Mouse (Mus musculus) CH12.LX (cell line): ENCODE results near the gene Ret. TPM values are rescaled to one million over a fixed set of nuclear protein-coding genes. Genes with fewer than 3 reads are reported as not detected.

Experiments
- DNase-seq: peaks from one replicate; pipeline ENCODE4 v3.0.0-alpha.2; 2013; ENCODE audit errors: extremely low read depth
- H3K27ac ChIP-seq: 2 replicates; pipeline ENCODE4 v1.5.1; 2012; ENCODE audit warnings: low read depth, mild to moderate bottlenecking, control low read depth, moderate library complexity; ENCODE audit not compliant: insufficient read depth
- H3K27me3 ChIP-seq: replicated peaks from 2 replicates; pipeline ENCODE3; 2012; ENCODE audit warnings: inconsistent platforms
- H3K36me3 ChIP-seq, 2 experiments: replicated peaks in 1 of 2; 2 replicates each; pipeline versions ENCODE3 to v1.6.1; 2012; ENCODE audit warnings: inconsistent platforms in 1 of 2, low read length in 1 of 2, mild to moderate bottlenecking in 1 of 2, mixed read lengths in 1 of 2, moderate library complexity in 1 of 2; ENCODE audit not compliant: control insufficient read depth in 1 of 2, insufficient read depth in 1 of 2
- H3K4me1 ChIP-seq, 2 experiments: 2 replicates each; pipeline ENCODE4 v1.6.1; 2012; ENCODE audit warnings: inconsistent platforms in 1 of 2, moderate library complexity in 1 of 2; ENCODE audit not compliant: insufficient read depth in 2 of 2, control insufficient read depth in 1 of 2
- H3K4me2 ChIP-seq: 2 replicates; pipeline ENCODE4 v1.6.1; 2012; ENCODE audit warnings: low read depth, mild to moderate bottlenecking, control low read depth; ENCODE audit not compliant: poor library complexity, insufficient read depth, severe bottlenecking
- H3K4me3 ChIP-seq, 3 experiments: fragments of 150-350 bp in 1 of 3; sonication (generic) in 1 of 3; replicated peaks in 1 of 3; 2 replicates each; pipeline versions ENCODE3 to v1.5.1; 2011 to 2012; ENCODE audit warnings: low read depth in 2 of 3, low read length in 2 of 3, mild to moderate bottlenecking in 2 of 3, moderate library complexity in 2 of 3, control low read depth in 1 of 3, improper control_type of control experiment in 1 of 3, inconsistent platforms in 1 of 3, mixed read lengths in 1 of 3; ENCODE audit not compliant: poor library complexity in 1 of 3
- H3K79me2 ChIP-seq: replicated peaks from 2 replicates; pipeline ENCODE4 v1.6.1; 2012; ENCODE audit warnings: mild to moderate bottlenecking, moderate library complexity; ENCODE audit not compliant: control insufficient read depth, poor library complexity, insufficient read depth, severe bottlenecking; ENCODE audit errors: extremely low read depth
- H3K9ac ChIP-seq: 2 replicates; pipeline ENCODE4 v1.6.1; 2012; ENCODE audit warnings: low read depth, mild to moderate bottlenecking, control low read depth, moderate library complexity; ENCODE audit not compliant: insufficient read depth
- H3K9me3 ChIP-seq: replicated peaks from 2 replicates; pipeline ENCODE3; 2012; ENCODE audit warnings: low read length, inconsistent platforms, mixed read lengths
- CHD1 ChIP-seq: IDR thresholded peaks from 2 replicates; pipeline ENCODE4 v1.6.1; 2012; ENCODE audit warnings: low read depth, low read length, improper control_type of control experiment, inconsistent platforms
- EP300 ChIP-seq: IDR thresholded peaks from 2 replicates; pipeline ENCODE4 v1.6.1; 2011; ENCODE audit warnings: low read length, improper control_type of control experiment
- GABPA ChIP-seq: IDR thresholded peaks from 2 replicates; pipeline ENCODE4 v1.6.1; 2012; ENCODE audit warnings: low read depth, low read length, improper control_type of control experiment, inconsistent platforms; ENCODE audit not compliant: insufficient replicate concordance
- IRF4 ChIP-seq: IDR thresholded peaks from 2 replicates; pipeline ENCODE4 v1.6.1; 2014; ENCODE audit warnings: low read depth, mild to moderate bottlenecking, inconsistent platforms, low read length, improper control_type of control experiment
- KAT2A ChIP-seq: IDR thresholded peaks from 2 replicates; pipeline ENCODE4 v1.6.1; 2012; ENCODE audit warnings: low read length, improper control_type of control experiment, inconsistent platforms; ENCODE audit not compliant: insufficient replicate concordance
- NELFE ChIP-seq: IDR thresholded peaks from 2 replicates; pipeline ENCODE4 v1.6.1; 2011; ENCODE audit warnings: low read depth, low read length, improper control_type of control experiment
- PAX5 ChIP-seq: IDR thresholded peaks from 2 replicates; pipeline ENCODE4 v1.6.1; 2012; ENCODE audit warnings: low read length, inconsistent platforms, mixed read lengths
- SMC3 ChIP-seq: IDR thresholded peaks from 2 replicates; pipeline ENCODE4 v1.6.1; 2011; ENCODE audit warnings: low read depth, low read length, improper control_type of control experiment
- TCF12 ChIP-seq: IDR thresholded peaks from 2 replicates; pipeline ENCODE4 v1.6.1; 2014; ENCODE audit warnings: low read depth, mild to moderate bottlenecking, inconsistent platforms, low read length, improper control_type of control experiment
- UBTF ChIP-seq: IDR thresholded peaks from 2 replicates; pipeline ENCODE4 v1.6.1; 2012; ENCODE audit warnings: low read depth, mild to moderate bottlenecking, inconsistent platforms, low read length, improper control_type of control experiment, moderate library complexity
- ZC3H11A ChIP-seq: IDR thresholded peaks from 2 replicates; pipeline ENCODE4 v1.6.1; 2012; ENCODE audit warnings: low read depth, mild to moderate bottlenecking, inconsistent platforms, low read length, improper control_type of control experiment
- ZKSCAN1 ChIP-seq: IDR thresholded peaks from 2 replicates; pipeline ENCODE4 v1.6.1; 2012; ENCODE audit warnings: low read depth, inconsistent platforms, low read length, improper control_type of control experiment, borderline replicate concordance
- ZMIZ1 ChIP-seq: IDR thresholded peaks from 2 replicates; pipeline ENCODE4 v1.6.1; 2012; ENCODE audit warnings: low read depth, mild to moderate bottlenecking, inconsistent platforms, low read length, improper control_type of control experiment
- ZNF384 ChIP-seq: IDR thresholded peaks from 2 replicates; pipeline ENCODE4 v1.6.1; 2012; ENCODE audit warnings: low read depth, low read length, improper control_type of control experiment, inconsistent platforms
- dilution Hi-C: fragments of 300-500 bp; cut with MboI; formaldehyde crosslinking; loops from 2 replicates; pipeline ENCODE4 v1.14.3; 2020; ENCODE audit warnings: low sequenced_read_pairs; ENCODE audit not compliant: extremely low pct_unique_long_range_greater_than_20kb, extremely low pct_ligation_motif_present
- in situ Hi-C: fragments of 300-500 bp; cut with MboI; formaldehyde crosslinking; loops from 3 replicates; pipeline ENCODE4 v1.14.3; 2019; ENCODE audit warnings: low sequenced_read_pairs, low pct_ligation_motif_present, low pct_unique_long_range_greater_than_20kb, mixed read lengths
- polyA plus RNA-seq: library from polyadenylated mRNA; unstranded; fragments of >175 nt; gene quantifications from 2 replicates; pipeline ENCODE4 v1.2.1, GENCODE M21; 2012; ENCODE audit warnings: low read depth; ENCODE audit not compliant: insufficient read length
- total RNA-seq, 2 experiments: library from RNA; depleted of rRNA; stranded (reverse); fragments of 300-350 nt in 1 of 2; fragments of >200 nt in 1 of 2; gene quantifications; 2 replicates each; pipeline ENCODE4 v1.2.3; 2012 to 2014

The Ret gene
- total and polyA plus RNA-seq, 3 experiments: not detected

GRCm38 (mm10) chr6:118222471-118222870 is 25.0 kb upstream of the Ret start:
- Histone ChIP-seq H3K4me1 (no peaks in the 10 kb centered on the region), H3K9ac (no peak overlapping the region), H3K27ac (no peak overlapping the region), H3K36me3 (no peaks in the 10 kb centered on the region), H3K4me2 (no peak overlapping the region), H3K4me3 (no peak overlapping the region), H3K9me3 (no peaks in the 10 kb centered on the region), H3K79me2 (no peaks in the 10 kb centered on the region), H3K27me3 (peaks cover 91% of the 10 kb centered on the region)
- in situ Hi-C loops (no loop called here), dilution Hi-C loops (no loop called here)
- no peak for TF ChIP-seq TCF12
- TF ChIP-seq KAT2A: no peak
- TF ChIP-seq ZC3H11A: no peak
- no peak for TF ChIP-seq ZNF384
- TF ChIP-seq ZMIZ1: no peak
- no peak for TF ChIP-seq NELFE
- no peak for TF ChIP-seq ZKSCAN1
- no peak for TF ChIP-seq EP300
- DNase-seq: no peak

GRCm38 (mm10) chr6:118215676-118216075 is 18.2 kb upstream of the Ret start:
- in situ Hi-C loops: no loop called here

GRCm38 (mm10) chr6:118208326-118208725 is 10.8 kb upstream of the Ret start:
- TF ChIP-seq GABPA: no peak
- no peak for TF ChIP-seq PAX5
- TF ChIP-seq IRF4: no peak
- no peak for TF ChIP-seq UBTF
- Histone ChIP-seq H3K79me2 (no peaks in the 10 kb centered on the region), H3K4me3 (no peak overlapping the region), H3K27me3 (peaks cover 54% of the 10 kb centered on the region), H3K4me1 (no peaks in the 10 kb centered on the region), H3K9me3 (no peaks in the 10 kb centered on the region), H3K9ac (no peak overlapping the region), H3K36me3 (no peaks in the 10 kb centered on the region), H3K4me2 (no peak overlapping the region), H3K27ac (no peak overlapping the region)
- in situ Hi-C loops (no loop called here), dilution Hi-C loops (no loop called here)
- DNase-seq: no peak

More at GRCm38 (mm10) chr6:118215676-118216075, 18.2 kb upstream of the Ret start:
- peaks cover 43% of the 10 kb centered on the region for H3K27me3 ChIP-seq
- dilution Hi-C loops: no loop called here
- H3K9ac ChIP-seq: no peak overlapping the region
- H3K4me3 ChIP-seq: no peak overlapping the region
- no peak for TF ChIP-seq KAT2A
- TF ChIP-seq SMC3: no peak
- TF ChIP-seq GABPA: no peak
- TF ChIP-seq CHD1: no peak
- no peaks in the 10 kb centered on the region for H3K36me3 ChIP-seq
- no peaks in the 10 kb centered on the region for H3K9me3 ChIP-seq
- no peaks in the 10 kb centered on the region for H3K79me2 ChIP-seq
- no peak overlapping the region for H3K4me2 ChIP-seq
- no peaks in the 10 kb centered on the region for H3K4me1 ChIP-seq
- DNase-seq: no peak
- H3K27ac ChIP-seq: no peak overlapping the region
